Mouse (Mus musculus) layer of hippocampus, adult 2 months (tissue): ENCODE data around the gene Sesn3. TPM values are rescaled to one million over a fixed set of nuclear protein-coding genes. Genes with fewer than 3 reads are reported as not detected.

Experiments
- DNase-seq, 2 experiments: peaks; one replicate each; pipeline ENCODE4 v3.0.0; 2022; ENCODE audit warnings: low spot score in 2 of 2
- H3K27ac ChIP-seq: fragments of 200-600 bp; 2 replicates; pipeline ENCODE4 v1.8.1; 2022
- H3K4me3 ChIP-seq: fragments of 200-600 bp; 2 replicates; pipeline ENCODE4 v1.8.1; 2022; ENCODE audit warnings: mild to moderate bottlenecking
- CTCF ChIP-seq: fragments of 200-600 bp; conservative IDR thresholded peaks from 2 replicates; pipeline ENCODE4 v1.8.1; 2022; ENCODE audit warnings: antibody characterized with exemption, mild to moderate bottlenecking, moderate library complexity
- total RNA-seq, 2 experiments: library from RNA; stranded (reverse); gene quantifications; 2 replicates each; pipeline ENCODE4 v1.2.3; 2021

Gene Sesn3
- total RNA-seq, 2 experiments from 2014 or later, result 66.8 TPM

- TF ChIP-seq CTCF, result no peak
- Histone ChIP-seq H3K4me3 (no peak overlapping the region; the same call in 1 of the 2 replicates), H3K27ac (no peak overlapping the region)
- no peak for DNase-seq
Measured at GRCm38 (mm10) chr9:14378151-14378550, 103.3 kb downstream of the Sesn3 start.

DNA sequence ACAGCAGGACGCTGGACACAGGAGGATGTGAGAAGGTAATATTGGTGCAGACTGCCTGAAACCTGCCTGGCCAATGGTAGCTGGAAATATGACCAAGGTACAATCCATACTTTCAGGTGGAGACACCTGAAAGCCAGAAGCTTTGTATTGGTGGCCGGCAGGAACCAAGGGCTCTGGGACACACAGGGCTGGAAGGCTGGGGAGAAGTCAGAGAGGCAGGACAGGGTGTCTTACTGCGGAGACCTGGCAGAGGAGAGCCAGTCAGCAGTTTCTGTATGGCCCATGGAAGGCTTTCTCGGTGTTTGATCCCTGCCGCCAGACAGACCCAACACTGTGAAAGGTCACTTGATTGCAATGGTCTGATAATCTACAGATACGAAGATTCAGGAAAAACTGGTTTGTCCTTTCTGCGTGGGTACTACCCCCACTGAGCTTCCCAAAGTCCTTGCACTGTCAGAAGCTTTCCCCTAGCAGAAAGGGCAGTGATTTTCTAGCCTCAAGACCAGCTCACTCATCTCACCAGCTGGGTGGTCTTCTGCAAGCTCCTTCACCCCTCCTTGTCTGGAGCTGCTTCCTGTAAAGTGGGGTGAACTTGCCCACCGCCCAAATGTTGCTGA, 105.0 kb downstream of the Sesn3 start:
- H3K4me3 ChIP-seq, result peak overlapping the region; percentile 75
- H3K27ac ChIP-seq, result peak overlapping the region; percentile 98
- TF ChIP-seq CTCF, result no peak
- no peak for DNase-seq

DNA sequence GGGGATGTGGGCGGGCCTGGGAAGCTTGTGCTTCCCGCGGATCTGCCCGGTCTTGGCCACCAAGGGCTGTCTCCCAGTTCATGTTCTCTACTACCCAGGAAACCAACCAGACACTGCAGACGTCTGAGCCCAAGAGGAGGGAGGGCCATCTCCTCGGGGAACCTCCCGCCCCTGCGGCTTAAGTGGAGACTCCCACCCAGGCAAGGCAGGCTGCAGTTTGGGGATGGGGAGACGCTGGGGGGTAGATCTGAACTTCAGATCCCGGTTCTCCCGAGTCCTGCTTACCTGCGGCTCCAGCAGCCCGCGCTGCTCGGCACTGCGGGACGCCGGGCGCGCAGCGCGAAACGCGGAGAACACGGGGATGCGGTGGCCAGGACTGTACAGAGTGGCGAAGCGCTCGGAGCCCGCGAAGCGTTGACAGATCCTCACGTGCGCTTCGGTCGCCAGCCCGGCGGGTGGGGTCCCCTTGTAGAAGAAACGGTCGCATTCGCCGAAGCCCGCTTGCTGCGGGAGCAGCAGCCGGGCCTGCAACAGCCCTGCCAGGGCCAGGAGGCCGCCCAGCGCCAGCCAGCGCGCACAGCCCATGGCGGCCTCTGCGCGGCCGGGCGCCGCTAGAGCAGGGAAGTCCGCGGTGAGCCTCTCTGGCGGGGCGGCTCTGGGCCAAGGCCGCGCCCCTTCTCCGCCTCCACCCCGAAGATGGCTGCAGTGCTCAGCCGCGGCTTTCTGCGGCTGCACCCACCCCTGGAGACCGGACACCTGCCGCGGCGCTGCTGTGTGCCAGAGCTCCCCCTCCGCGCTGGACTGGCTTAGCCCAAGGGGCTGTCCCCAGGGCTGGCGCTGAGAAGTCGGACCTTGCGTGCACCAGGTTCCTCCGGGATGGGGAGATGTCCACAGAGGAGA, 105.8 kb downstream of the Sesn3 start:
- peak; percentile 72 to 79 for DNase-seq
- TF ChIP-seq CTCF, result no peak; the same call in none of the 2 replicates
- H3K4me3 ChIP-seq, result peak overlapping the region; percentile 75
- H3K27ac ChIP-seq, result peak overlapping the region; percentile 98

DNA sequence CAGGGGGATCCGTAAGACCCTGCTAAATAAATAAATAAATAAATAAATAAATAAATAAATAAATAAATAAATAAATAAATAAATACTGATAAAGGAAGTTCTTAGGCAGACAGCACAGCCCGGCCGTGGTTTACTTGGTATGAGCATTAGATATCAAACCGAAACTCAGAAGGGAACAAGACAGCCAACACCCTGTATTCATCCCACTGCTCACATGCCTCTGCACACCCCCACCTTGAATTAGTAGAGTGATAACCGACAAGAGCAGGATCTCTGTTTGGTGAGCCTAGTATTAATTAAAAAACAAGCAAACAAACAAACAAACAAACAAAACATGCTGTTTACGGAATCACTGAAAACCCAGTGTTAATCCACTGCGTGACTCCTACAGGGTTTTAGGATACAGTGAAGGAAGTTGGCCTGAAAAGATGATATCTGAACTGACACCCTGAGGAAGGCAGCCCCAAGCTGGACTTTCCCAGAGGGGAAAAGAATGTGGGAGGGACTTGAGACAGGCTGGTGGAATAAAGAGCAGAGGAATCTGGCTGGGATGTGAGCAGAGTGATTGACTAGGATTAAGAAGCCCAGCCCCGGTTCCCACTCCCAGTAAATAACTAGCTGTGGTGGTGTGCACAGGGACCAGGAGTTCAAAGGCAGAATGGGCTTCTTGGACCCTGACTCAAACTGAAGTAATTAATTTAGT, 106.6 kb downstream of the Sesn3 start, which contains the start of gene Endod1:
Endod1 (minus strand) TSS at position 155 of the 703 bp plus-strand sequence.
- Histone ChIP-seq H3K27ac (peak within 1 kb of the TSS; percentile 98), H3K4me3 (peak within 1 kb of the TSS; percentile 75)
- DNase-seq, result peak; percentile 23 to 26
- TF ChIP-seq CTCF, result no peak

DNA sequence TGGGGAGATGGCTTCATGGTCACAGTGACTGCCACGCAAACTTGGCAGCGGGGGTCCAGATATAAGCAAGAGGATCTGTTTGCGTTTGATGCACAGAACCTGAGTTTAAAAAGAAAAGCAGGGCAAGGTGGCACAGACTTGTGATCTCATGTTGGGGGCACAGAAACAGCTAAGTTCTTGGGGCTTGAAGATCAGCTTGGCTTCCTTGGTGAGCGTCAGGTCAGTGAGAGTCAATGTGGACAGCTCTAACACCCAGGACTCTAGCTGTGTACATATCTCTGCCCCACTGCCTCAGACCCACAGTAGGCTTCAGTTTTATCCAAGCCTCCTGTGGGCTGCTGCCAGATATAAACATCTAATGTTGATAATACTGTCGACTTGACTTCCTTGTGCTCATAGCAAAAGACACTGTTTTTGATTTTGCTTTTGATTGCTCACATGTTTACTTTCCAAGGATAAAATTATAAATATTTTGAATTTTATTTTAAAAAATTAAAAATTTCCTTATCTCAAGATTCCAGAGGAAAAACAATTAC, 107.5 kb downstream of the Sesn3 start:
- peak overlapping the region; percentile 98 for H3K27ac ChIP-seq
- TF ChIP-seq CTCF, result no peak
- no peak for DNase-seq
- H3K4me3 ChIP-seq, result no peak overlapping the region

Other genes starting within 250 kb of the Sesn3 start
- gene Endod1, start 106.4 kb downstream of the Sesn3 start, total RNA-seq, result 10 to 100 TPM; 67.3 to 73.6 TPM
- 1 to 10 TPM; 1.0 to 1.3 TPM for gene Kdm4d, start 225.4 kb downstream of the Sesn3 start, total RNA-seq
- gene Cwc15, start 225.6 kb downstream of the Sesn3 start, total RNA-seq, result 10 to 100 TPM; 80.7 to 90.5 TPM